Mouse (Mus musculus): Measurements from ENCODE around the gene Mst1r.

DNA sequence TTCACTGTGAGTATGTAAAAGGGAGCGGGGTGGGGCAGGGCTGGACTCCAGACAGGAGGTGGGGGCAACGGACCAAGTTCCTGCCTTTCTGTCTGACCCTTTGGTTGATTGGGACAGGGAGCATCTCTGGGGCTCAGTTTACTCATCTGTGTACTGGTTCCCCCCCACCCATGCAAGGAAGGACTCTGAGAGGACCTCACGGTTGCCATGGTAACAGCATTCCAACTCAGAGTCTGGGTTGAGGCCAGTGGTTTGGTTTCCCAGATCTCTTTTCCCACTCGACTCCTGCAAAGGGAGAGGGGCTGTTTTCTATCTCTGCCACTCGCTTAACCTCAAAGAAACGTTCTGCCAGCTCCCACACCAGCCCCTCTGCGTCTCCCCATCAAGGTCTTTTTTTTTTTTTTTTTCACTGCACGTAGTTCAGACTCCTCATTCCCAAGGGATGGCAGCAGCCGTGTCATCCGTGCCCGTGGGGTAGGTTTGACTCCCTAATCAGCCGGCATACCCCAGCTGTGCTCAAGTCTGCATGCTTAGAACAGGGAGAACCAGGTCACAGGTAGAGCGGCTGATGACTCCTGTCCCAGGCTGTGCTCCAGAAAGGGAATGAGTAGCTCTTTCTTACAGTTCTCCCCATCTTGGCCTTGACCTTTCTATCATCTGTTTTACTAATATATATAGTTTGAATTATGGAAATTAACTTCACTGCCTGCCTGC is 11.4 kb downstream of the Mst1r start:
- TF ChIP-seq SIN3A (IDR thresholded peaks at IDR 0.05; ENCODE audit: low read length) (no peak), CTCF (IDR thresholded peaks at IDR 0.05 in 2 of 3, conservative IDR thresholded peaks at IDR 0.05 in 1 of 3; ENCODE audit: control insufficient read depth in 1 of 3, insufficient read depth in 1 of 3, low read depth in 2 of 3, low read length in 3 of 3, poor library complexity in 1 of 3, severe bottlenecking in 1 of 3) (no peak), POLR2A (IDR thresholded peaks at IDR 0.05; ENCODE audit: control insufficient read depth in 1 of 2, insufficient read depth in 1 of 2, low read depth in 1 of 2, low read length in 2 of 2, poor library complexity in 1 of 2) (no peak), ZC3H11A (IDR thresholded peaks at IDR 0.05; ENCODE audit: low read depth, low read length) (no peak)

Measured in MEL (cell line).